Mouse (Mus musculus) kidney, adult 18-20 months (tissue): Measurements from ENCODE around the gene Fam20b.

ENCODE experiments used
- DNase-seq: peaks from one replicate; pipeline ENCODE4 v3.0.0; 2021

The Fam20b gene

DNA sequence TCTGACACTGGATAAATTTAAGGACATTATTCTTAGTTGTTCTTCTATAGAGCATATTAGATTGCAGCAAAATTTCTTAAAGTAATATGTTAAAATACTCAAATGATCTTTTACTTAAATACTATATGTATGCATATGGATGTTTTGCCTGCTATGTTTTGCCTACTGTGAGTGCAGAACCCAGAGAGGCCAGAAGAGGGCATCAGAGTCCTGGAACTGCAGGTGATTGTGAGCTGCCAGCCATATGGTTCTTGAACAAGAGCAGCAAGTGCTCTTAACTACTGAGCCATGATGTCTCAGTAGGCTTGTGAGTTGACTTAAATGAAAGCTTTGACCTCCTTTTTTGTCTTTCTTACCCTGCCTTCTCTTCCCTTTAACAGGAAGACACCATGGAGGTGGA, 87.9 kb downstream of the Fam20b start:
- DNase-seq: no peak

DNA sequence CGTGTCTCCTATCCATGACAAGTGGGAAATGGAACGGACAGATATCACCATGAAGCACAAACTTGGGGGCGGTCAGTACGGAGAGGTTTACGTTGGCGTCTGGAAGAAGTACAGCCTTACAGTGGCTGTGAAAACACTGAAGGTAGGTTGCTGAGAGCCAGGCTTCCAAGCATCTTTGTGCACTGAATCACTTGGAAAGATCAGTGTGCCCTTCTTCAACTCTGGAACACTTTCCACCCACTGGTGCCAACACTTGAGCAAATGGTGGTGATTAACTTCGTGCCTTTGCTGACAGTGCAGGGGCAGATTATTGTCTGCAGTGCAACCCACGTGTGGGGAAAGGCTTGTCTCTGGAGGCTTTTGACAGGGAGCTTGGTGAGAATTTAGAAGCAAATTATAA, 88.9 kb downstream of the Fam20b start:
- DNase-seq: no peak
